8 mouse cellular contexts compared by ENCODE assay signal in the genomic region with DNA sequence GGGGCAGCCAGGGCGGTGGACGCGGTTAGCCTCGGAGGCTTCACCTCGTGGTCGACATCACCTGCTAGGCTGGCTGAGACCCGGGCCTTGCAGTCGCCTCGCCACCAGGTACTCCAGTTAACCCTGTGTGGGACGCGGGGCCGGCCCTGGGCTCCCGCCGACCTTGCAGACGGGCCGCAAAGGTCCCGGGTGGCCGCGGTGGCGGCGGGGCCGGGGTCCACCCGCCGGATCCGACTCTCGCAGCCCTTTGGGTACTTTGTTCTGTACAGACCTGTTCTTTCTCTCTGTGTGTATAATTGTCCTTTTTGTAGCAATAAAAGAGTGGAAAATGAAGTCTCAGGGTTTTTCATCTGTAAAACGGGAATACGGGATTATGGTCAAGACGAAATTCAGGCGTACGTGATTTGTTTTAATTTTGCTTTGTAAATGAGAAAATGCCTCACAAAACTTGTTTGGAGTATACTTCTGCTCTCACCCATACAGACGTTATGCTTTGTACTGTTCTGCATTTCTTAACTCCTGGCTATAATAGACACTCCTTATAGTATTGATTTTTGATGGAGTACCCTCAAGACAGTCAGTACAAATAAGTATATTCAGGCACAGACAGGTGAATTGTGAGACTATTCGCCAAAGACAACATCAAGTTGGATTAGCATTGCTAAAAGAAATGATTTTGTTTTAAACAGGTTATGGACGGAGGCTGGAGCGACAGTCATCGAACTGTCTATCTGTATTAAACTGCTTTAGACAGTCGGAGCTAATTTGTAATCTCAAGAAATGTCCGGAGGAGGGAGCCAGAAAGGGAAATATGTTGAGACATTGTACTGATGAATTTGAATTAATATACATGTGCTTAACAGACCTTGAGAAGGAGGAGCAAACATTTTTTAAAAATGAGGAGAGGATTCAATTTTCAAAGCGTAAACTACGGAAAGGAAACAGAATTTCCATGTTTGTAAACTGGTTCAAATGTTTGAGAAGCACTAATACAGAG. TPM values are rescaled to one million over a fixed set of nuclear protein-coding genes. Genes with fewer than 3 reads are reported as not detected.
DNase-seq lines count a peak whose midpoint lies in the region; ATAC-seq lines count a peak whose summit lies in the region.

No protein-coding gene starts in this region.

- peaks cover 11% of the 10 kb centered on the region for H3K4me1 ChIP-seq in hindbrain, embryonic 15.5 days (replicated peaks)
- peaks cover 6% of the 10 kb centered on the region for H3K4me1 ChIP-seq in lung, embryonic 16.5 days (replicated peaks; ENCODE audit: control insufficient read depth, insufficient read depth, low read length)

- no peaks in the 10 kb centered on the region for H3K9me3 ChIP-seq in hindbrain, embryonic 15.5 days
- H3K9me3 ChIP-seq in lung, embryonic 16.5 days (ENCODE audit: control insufficient read depth, low read length), result no peaks in the 10 kb centered on the region

- DNase-seq in cerebellum, adult 9-11 months, result peak; percentile 10
- DNase-seq in cerebellum, postnatal 25 days, result no peak
- DNase-seq in CD4-positive, CD25-positive, alpha-beta regulatory T cell, adult 2 months (ENCODE audit: low read depth, low spot score), result peak; percentile 61
- peak; percentile 42 for DNase-seq in embryo, embryonic 11 days
- DNase-seq in gastrocnemius, adult 8-10 months (ENCODE audit: low spot score in 2 of 2), result no peak

- no peaks in the 10 kb centered on the region for H3K36me3 ChIP-seq in hindbrain, embryonic 15.5 days
- H3K36me3 ChIP-seq in lung, embryonic 16.5 days (ENCODE audit: control insufficient read depth, insufficient read depth, low read length), result peaks cover 4% of the 10 kb centered on the region; the same call in 1 of the 2 replicates

- no peaks in the 10 kb centered on the region for H3K27me3 ChIP-seq in hindbrain, embryonic 15.5 days
- no peaks in the 10 kb centered on the region for H3K27me3 ChIP-seq in lung, embryonic 16.5 days (ENCODE audit: control insufficient read depth, insufficient read depth, low read depth, low read length)

- ATAC-seq in hindbrain, embryonic 15.5 days (ENCODE audit: low FRiP score, low read depth), result no peak
- no peak for ATAC-seq in lung, embryonic 16.5 days (ENCODE audit: low read depth)
- ATAC-seq in granulocyte monocyte progenitor cell, adult 5-6 weeks (replicated peaks; ENCODE audit: poor library complexity, severe bottlenecking), result no peak

- H3K4me3 ChIP-seq in hindbrain, embryonic 15.5 days, result peak overlapping the region; percentile 69
- H3K4me3 ChIP-seq in lung, embryonic 16.5 days (ENCODE audit: low read length), result peak overlapping the region; percentile 94

- H3K9ac ChIP-seq in hindbrain, embryonic 15.5 days, result peak overlapping the region; percentile 81
- peak overlapping the region; percentile 89 for H3K9ac ChIP-seq in lung, embryonic 16.5 days (ENCODE audit: low read length)

- WGBS in hindbrain, embryonic 15.5 days, result 1% methylated on average over 40 of the region's 40 CpGs
- 1% methylated on average over 40 of the region's 40 CpGs for WGBS in lung, embryonic 16.5 days

- H3K4me2 ChIP-seq in hindbrain, embryonic 15.5 days, result peak overlapping the region; percentile 75
- H3K4me2 ChIP-seq in lung, embryonic 16.5 days (ENCODE audit: low read depth, low read length), result peak overlapping the region; percentile 76

- H3K27ac ChIP-seq in hindbrain, embryonic 15.5 days (replicated peaks), result peak overlapping the region; percentile 67
- peak overlapping the region; percentile 68 for H3K27ac ChIP-seq in lung, embryonic 16.5 days (ENCODE audit: low read length)

RNA-seq across cellular contexts. Expression of a gene that starts 0.6 kb away (rescaled TPM):
- polyA plus RNA-seq in hindbrain, embryonic 15.5 days (2015; fragmentation: Nextera tagmentation; extraction: Ambion mirVana), result 8.0 and 9.0 TPM in 2 replicates
- polyA plus RNA-seq in lung, embryonic 16.5 days (2015; fragmentation: Nextera tagmentation; extraction: Ambion mirVana), result 12.5 and 13.3 TPM in 2 replicates
- 16.3 and 31.2 TPM in 2 replicates for total RNA-seq in granulocyte monocyte progenitor cell, adult 5-6 weeks (2014; fragmentation: Nextera tagmentation)
- total RNA-seq in granulocyte monocyte progenitor cell, adult 5-6 weeks (2017), result 5.1 and 7.3 TPM in 2 replicates
- total RNA-seq in gastrocnemius, adult 8-10 months (2022), result 1 to 10 TPM; 3.1 to 3.3 (median 3.1) TPM

RNA-seq across cellular contexts. Expression of a gene that starts 0.7 kb away (rescaled TPM):
- 10.6 and 12.1 TPM in 2 replicates for polyA plus RNA-seq in hindbrain, embryonic 15.5 days (2015; fragmentation: Nextera tagmentation; extraction: Ambion mirVana)
- polyA plus RNA-seq in lung, embryonic 16.5 days (2015; fragmentation: Nextera tagmentation; extraction: Ambion mirVana), result 40.3 and 43.2 TPM in 2 replicates
- total RNA-seq in granulocyte monocyte progenitor cell, adult 5-6 weeks (2014; fragmentation: Nextera tagmentation), result 36.1 and 51.2 TPM in 2 replicates
- total RNA-seq in granulocyte monocyte progenitor cell, adult 5-6 weeks (2017), result 78.3 and 91.5 TPM in 2 replicates
- under 1 TPM in 3 of 4 experiments, not detected in 1; 0.19 to 0.36 (median 0.22) TPM for total RNA-seq in gastrocnemius, adult 8-10 months (2022)

RNA-seq across cellular contexts. Expression of a gene that starts 55.3 kb away (rescaled TPM):
- 41.9 and 45.1 TPM in 2 replicates for polyA plus RNA-seq in hindbrain, embryonic 15.5 days (2015; fragmentation: Nextera tagmentation; extraction: Ambion mirVana)
- 3.7 and 4.3 TPM in 2 replicates for polyA plus RNA-seq in lung, embryonic 16.5 days (2015; fragmentation: Nextera tagmentation; extraction: Ambion mirVana)
- total RNA-seq in granulocyte monocyte progenitor cell, adult 5-6 weeks (2014; fragmentation: Nextera tagmentation), result 0.49 and 2.3 TPM in 2 replicates
- total RNA-seq in granulocyte monocyte progenitor cell, adult 5-6 weeks (2017), result 1.2 and 1.5 TPM in 2 replicates
- total RNA-seq in gastrocnemius, adult 8-10 months (2022), result 1 to 10 TPM; 1.5 to 2.9 (median 2.0) TPM

Comparison
In these comparisons a context has a peak if more than half of its experiments do, and no peak if none do; other contexts are left out.
1. DNase-seq: peak in cerebellum, adult 9-11 months (single experiment), CD4-positive, CD25-positive, alpha-beta regulatory T cell, adult 2 months (single experiment) and embryo, embryonic 11 days (single experiment); none in cerebellum, postnatal 25 days (0 of 2) and gastrocnemius, adult 8-10 months (0 of 2).
2. RNA of a gene that starts 0.7 kb away (total RNA-seq): 36.1 to 91.5 TPM in granulocyte monocyte progenitor cell, adult 5-6 weeks; 0.19 to 0.36 TPM in gastrocnemius, adult 8-10 months; every median in the first group is over 10 times any median in the second.